Mouse (Mus musculus): ENCODE data around the gene Ocln. TPM values are rescaled to one million over a fixed set of nuclear protein-coding genes. Genes with fewer than 3 reads are reported as not detected.
"Not testable (repeated sequence)": the region's sequence is repeated elsewhere in the genome, so short reads cannot be mapped to it uniquely, and the experiment has no call there.

The Ocln gene
- total RNA-seq, 1 experiment: 6.2 TPM

DNA sequence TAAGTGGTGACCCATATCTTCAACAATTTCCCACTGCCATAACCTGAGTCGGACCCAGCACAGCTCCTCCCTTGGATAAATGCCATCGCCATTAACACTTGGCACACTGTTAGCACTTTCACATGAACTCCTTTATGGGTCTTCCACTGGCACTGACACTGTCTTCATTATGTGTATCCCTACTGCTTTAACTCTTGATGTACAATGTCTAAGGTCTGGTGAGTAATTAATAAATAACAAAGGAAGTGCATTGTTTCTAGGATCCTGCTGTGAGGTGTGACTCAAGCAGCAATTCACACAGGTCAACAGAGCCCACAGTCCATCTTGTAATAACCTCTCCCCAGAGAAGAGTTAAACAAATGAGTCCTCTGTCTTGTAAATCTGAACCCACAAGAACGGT lies 91.2 kb downstream of the Ocln start:
- H3K9ac ChIP-seq (ENCODE audit: insufficient read depth, low read depth, low read length, poor library complexity, severe bottlenecking): no peak overlapping the region
- no peak for TF ChIP-seq CHD2 (IDR thresholded peaks at IDR 0.05; ENCODE audit: low read depth, low read length)
- no peak for TF ChIP-seq MAFK (IDR thresholded peaks at IDR 0.05; ENCODE audit: insufficient read depth, low read depth, low read length)
- TF ChIP-seq ZNF384 (IDR thresholded peaks at IDR 0.05; ENCODE audit: low read depth, low read length): no peak
- TF ChIP-seq ZC3H11A (IDR thresholded peaks at IDR 0.05; ENCODE audit: borderline replicate concordance, low read depth, low read length): no peak
- TF ChIP-seq HCFC1 (IDR thresholded peaks at IDR 0.05; ENCODE audit: borderline replicate concordance, insufficient read depth, low read length): no peak
- in situ Hi-C loops (cut with MboI; ENCODE audit: low sequenced_read_pairs in 2 of 2, unreplicated experiment in 2 of 2): no loop called here
- H3K27ac ChIP-seq (ENCODE audit: insufficient read depth, low read depth, low read length, poor library complexity, severe bottlenecking): no peak overlapping the region
- H3K4me3 ChIP-seq (ENCODE audit: insufficient read depth in 1 of 2, low read depth in 1 of 2, low read length in 2 of 2, poor library complexity in 1 of 2, severe bottlenecking in 1 of 2): no peak overlapping the region
- no peaks in the 10 kb centered on the region for H3K4me1 ChIP-seq (ENCODE audit: control insufficient read depth in 2 of 2, insufficient read depth in 2 of 2, low read length in 2 of 2, poor library complexity in 1 of 2)
- DNase-seq (ENCODE audit: low read depth, low spot score): no peak
- H3K36me3 ChIP-seq (ENCODE audit: control insufficient read depth, insufficient read depth, low read length, poor library complexity, severe bottlenecking): peaks cover 3% of the 10 kb centered on the region; the same call in 1 of the 2 replicates
- H3K9me3 ChIP-seq (ENCODE audit: control insufficient read depth, insufficient read depth, low read depth, low read length): no peaks in the 10 kb centered on the region

DNA sequence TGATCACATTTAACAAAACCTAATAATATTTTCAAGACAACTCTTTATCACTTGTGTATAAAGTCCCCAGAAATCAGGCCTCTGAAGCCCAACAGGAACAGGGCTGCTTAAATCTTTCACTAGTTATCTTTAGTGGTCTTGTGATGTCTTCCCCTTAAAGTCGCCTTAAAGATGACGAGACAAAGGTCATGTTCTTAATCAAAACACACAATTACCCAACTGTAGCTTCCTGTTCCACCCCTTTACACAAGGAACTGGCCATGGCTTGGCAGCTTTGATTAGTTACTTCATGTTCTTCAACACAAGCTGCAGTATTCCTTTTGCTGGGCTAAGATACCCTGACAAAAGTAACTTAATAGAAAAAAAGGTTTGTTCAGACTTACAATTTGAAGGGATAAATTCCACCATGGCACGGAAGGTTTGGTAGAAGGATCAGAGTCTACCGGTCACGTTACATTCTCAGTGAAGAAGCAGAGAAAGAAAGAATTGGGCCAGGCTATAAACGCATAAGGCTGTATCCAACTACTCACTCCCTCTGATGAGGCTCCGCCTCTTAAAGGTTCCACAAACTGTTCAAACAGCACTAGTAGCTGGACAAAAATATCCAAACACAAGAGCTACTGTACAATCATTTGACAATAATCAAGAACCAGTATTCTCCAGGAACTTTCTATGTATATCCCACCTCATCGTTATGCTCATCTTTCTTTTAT lies 99.9 kb downstream of the Ocln start, which contains the start of gene Naip1:
Gene Naip1, minus strand, starts transcription at position 455 of the 713 bp plus-strand sequence.
- DNase-seq (ENCODE audit: low read depth, low spot score); H3K36me3 ChIP-seq (ENCODE audit: control insufficient read depth, insufficient read depth, low read length, poor library complexity, severe bottlenecking); in situ Hi-C loops (cut with MboI; ENCODE audit: low sequenced_read_pairs in 2 of 2, unreplicated experiment in 2 of 2): not testable (repeated sequence)

DNA sequence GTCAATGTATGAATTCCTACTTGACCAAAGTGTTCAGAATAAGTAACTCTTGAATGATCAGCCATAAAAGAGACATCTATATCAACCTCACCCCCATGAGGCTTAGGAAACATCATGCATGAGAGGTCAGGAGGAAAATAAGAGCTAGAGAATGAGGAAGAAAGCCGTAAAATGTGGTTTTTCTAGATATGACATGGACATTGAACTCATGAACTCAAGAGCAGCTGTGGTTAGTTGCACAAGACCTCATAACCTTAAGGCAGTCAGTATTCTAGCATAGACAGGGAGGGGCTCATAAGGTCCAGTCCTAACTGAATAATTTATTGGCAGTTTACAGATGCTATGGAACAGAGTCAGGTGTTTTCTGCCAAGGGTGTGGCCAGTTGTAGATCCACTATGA lies 103.0 kb downstream of the Ocln start:
- H3K27ac ChIP-seq (ENCODE audit: insufficient read depth, low read depth, low read length, poor library complexity, severe bottlenecking): no peak overlapping the region
- TF ChIP-seq CHD2 (IDR thresholded peaks at IDR 0.05; ENCODE audit: low read depth, low read length) (no peak), HCFC1 (IDR thresholded peaks at IDR 0.05; ENCODE audit: borderline replicate concordance, insufficient read depth, low read length) (no peak), ZNF384 (IDR thresholded peaks at IDR 0.05; ENCODE audit: low read depth, low read length) (no peak), MAFK (IDR thresholded peaks at IDR 0.05; ENCODE audit: insufficient read depth, low read depth, low read length) (no peak), ZC3H11A (IDR thresholded peaks at IDR 0.05; ENCODE audit: borderline replicate concordance, low read depth, low read length) (no peak)
- H3K36me3 ChIP-seq (ENCODE audit: control insufficient read depth, insufficient read depth, low read length, poor library complexity, severe bottlenecking): no peaks in the 10 kb centered on the region
- no peaks in the 10 kb centered on the region for H3K4me1 ChIP-seq (ENCODE audit: control insufficient read depth in 2 of 2, insufficient read depth in 2 of 2, low read length in 2 of 2, poor library complexity in 1 of 2)
- no peak for DNase-seq (ENCODE audit: low read depth, low spot score)
- H3K9ac ChIP-seq (ENCODE audit: insufficient read depth, low read depth, low read length, poor library complexity, severe bottlenecking): no peak overlapping the region
- H3K9me3 ChIP-seq (ENCODE audit: control insufficient read depth, insufficient read depth, low read depth, low read length): no peaks in the 10 kb centered on the region
- in situ Hi-C loops (cut with MboI; ENCODE audit: low sequenced_read_pairs in 2 of 2, unreplicated experiment in 2 of 2): no loop called here
- no peak overlapping the region for H3K4me3 ChIP-seq (ENCODE audit: insufficient read depth in 1 of 2, low read depth in 1 of 2, low read length in 2 of 2, poor library complexity in 1 of 2, severe bottlenecking in 1 of 2)

More for the DNA sequence above, 99.9 kb downstream of the Ocln start, which contains the start of gene Naip1:
- H3K9ac ChIP-seq (ENCODE audit: insufficient read depth, low read depth, low read length, poor library complexity, severe bottlenecking); H3K9me3 ChIP-seq (ENCODE audit: control insufficient read depth, insufficient read depth, low read depth, low read length); H3K27ac ChIP-seq (ENCODE audit: insufficient read depth, low read depth, low read length, poor library complexity, severe bottlenecking); H3K4me3 ChIP-seq (ENCODE audit: insufficient read depth in 1 of 2, low read depth in 1 of 2, low read length in 2 of 2, poor library complexity in 1 of 2, severe bottlenecking in 1 of 2); H3K4me1 ChIP-seq (ENCODE audit: control insufficient read depth in 2 of 2, insufficient read depth in 2 of 2, low read length in 2 of 2, poor library complexity in 1 of 2): not testable (repeated sequence)

Other genes starting within 250 kb of the Ocln start
- 0.11 and 0.31 TPM in 2 replicates for gene Naip6, start 235.0 kb downstream of the Ocln start, total RNA-seq (2012; rRNA removed)
- gene Naip1, start 99.8 kb downstream of the Ocln start, total RNA-seq (2012; rRNA removed): 0.04 and 0.05 TPM in 2 replicates
- 39.6 and 39.7 TPM in 2 replicates for gene Gtf2h2, start 60.1 kb downstream of the Ocln start, total RNA-seq (2012; rRNA removed)
- 2.5 and 4.7 TPM in 2 replicates for gene Marveld2, start 64.3 kb upstream of the Ocln start, total RNA-seq (2012; rRNA removed)
- gene Ak6, start 98.3 kb upstream of the Ocln start, total RNA-seq (2012; rRNA removed): 112 and 162 TPM in 2 replicates
- gene Rad17, start 98.3 kb upstream of the Ocln start, total RNA-seq (2012; rRNA removed): 22.0 and 31.3 TPM in 2 replicates
- 11.9 and 15.2 TPM in 2 replicates for gene Taf9, start 98.9 kb upstream of the Ocln start, total RNA-seq (2012; rRNA removed)
- gene Ccdc125, start 117.0 kb upstream of the Ocln start, total RNA-seq (2012; rRNA removed): 1.7 and 2.3 TPM in 2 replicates
- 60.0 and 83.6 TPM in 2 replicates for gene Cdk7, start 178.2 kb upstream of the Ocln start, total RNA-seq (2012; rRNA removed)
- gene Mrps36, start 191.9 kb upstream of the Ocln start, total RNA-seq (2012; rRNA removed): 45.4 and 58.9 TPM in 2 replicates
- 31.6 and 39.9 TPM in 2 replicates for gene Cenph, start 223.2 kb upstream of the Ocln start, total RNA-seq (2012; rRNA removed)
- gene Ccnb1, start 233.9 kb upstream of the Ocln start, total RNA-seq (2012; rRNA removed): 410 and 549 TPM in 2 replicates

Measured in ES-E14 (cell line).